Mouse (Mus musculus): ENCODE data around the gene Gsdme. TPM values are rescaled to one million over a fixed set of nuclear protein-coding genes. Genes with fewer than 3 reads are reported as not detected.

Gene Gsdme
- total RNA-seq, 1 experiment from 2014 or later = 2.0 TPM

DNA sequence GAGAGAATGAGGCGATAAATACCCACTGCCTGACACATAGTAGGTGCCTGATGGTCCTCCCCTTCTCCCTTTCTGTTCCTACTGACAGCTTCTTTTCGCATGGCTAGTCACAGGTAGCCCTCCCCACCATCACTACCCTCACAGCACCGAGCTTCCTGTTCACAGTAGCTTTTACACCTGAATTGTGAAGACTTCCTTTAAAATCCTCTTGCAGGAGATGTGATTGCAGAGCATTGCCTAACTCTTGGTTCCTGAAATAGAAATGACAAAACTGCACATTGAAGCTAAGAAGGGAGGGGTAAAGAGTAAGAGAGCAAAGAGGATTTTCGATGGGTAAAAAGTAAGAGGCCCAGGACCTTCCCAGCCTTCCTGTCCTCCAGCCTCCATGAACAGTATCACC lies 18.7 kb downstream of the Gsdme start:
- DNase-seq = no peak

DNA sequence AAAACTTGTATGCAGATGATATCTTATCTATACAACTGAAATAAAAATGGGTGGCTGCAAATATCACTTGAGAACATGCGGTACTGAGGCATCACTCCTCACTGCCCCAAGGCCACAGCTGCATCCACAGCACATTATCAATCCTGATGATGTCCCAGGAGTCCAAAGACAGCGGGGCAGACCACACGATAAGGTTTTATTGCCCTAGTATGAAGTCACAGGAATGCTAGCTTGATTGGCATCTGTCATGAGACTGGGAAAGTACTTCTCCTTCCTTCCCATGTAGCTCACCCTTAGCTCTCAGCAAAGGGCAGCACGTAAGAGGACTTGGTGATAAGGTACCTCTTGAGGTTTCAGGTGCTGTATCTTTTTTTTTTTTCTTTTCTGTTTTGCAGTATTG lies 19.5 kb downstream of the Gsdme start:
- no peak for DNase-seq

DNA sequence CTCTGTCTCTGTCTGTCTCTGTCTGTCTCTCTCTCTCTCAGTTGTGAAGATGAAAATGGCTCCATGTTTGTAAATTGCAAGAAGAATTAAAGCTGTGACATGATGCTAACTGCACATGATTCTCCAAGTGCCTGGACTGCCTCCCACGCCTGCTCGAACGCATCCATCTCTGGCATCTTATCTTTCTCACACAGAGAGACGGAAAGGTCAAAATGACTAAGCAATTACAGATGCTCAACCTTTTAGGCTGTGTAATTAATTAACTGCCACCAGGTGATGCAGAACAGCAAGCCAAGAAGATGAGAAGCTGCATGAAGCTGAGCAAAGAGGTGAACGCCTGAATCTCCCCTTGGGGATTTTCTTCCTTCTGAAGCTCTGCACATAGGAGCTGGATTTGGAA lies 23.2 kb downstream of the Gsdme start:
- DNase-seq = no peak

DNA sequence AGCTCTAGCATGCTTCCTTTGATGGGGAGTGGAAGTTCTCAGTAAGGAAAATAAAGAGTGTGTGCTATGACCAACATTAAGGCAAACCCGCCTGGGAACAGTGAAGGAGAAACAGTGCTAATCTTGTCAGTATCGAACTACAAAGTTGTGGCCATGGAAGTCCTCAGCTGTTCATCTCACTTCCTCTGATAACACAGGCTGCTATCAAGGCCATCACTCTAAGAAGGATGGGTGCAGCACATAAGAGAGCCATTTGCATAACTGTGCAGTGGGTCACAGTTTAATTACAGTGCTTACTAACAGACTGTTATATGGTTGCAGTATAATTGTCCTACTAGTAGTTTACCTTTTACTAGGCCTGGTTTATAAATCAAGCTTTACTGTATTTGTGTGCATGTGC lies 23.8 kb downstream of the Gsdme start:
- no peak for DNase-seq

DNA sequence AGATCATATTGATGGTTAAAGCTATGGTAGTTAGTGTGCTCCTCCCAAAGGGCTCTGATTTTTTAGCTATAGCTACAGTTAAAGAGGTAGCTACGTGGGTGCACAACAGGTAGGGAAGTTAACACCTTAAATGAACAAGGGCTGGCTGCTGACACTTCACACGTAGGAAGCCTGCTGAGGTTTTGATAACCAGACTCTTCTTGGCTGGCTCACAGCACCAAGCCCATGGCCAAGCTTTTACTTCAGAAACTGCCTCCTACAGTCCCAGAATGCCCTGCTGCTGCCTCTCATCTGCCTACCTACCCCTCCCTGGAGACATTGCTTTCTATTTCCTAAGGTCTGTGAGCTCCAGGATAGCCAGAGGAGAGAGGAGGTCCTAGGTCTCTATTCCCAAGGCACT lies 25.7 kb downstream of the Gsdme start:
- no peak for DNase-seq

DNA sequence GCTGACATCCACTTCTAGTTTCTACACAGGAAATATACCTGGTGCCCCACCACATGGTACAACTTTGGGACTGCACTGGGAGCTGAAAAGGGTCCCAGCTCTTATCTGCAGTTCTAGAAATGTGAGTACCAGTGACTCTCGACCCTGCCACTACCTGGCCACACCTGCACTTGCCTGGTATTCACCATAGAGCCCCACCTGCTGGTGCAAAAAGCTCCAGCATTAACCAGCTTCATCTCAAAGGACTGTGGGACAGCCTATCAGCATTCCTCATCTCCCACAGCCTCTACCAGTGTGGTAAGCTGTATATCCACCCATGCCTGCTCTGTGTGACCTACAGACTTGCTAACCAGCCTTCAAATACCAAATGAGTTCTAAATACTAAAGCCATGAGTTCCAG lies 30.7 kb downstream of the Gsdme start:
- no peak for DNase-seq

DNA sequence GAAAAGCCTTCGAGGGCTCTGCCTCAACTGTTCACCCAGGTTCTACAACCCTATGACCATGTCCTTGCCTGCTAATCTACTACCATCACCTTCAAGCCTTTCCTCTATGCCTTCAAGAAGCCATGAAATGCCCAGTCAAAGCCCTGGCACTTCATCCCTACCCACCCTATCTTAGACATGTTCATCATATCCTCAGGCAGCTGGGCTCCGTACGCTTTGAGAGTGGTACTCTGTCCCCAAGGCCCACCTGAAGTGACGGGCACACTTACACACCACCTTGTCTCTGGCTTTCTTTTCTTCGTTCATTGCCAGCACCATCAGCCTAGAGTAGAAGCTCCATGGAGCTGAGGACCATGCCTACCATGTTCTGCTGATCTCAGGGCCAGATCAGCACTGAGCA lies 32.4 kb downstream of the Gsdme start:
- DNase-seq = no peak

DNA sequence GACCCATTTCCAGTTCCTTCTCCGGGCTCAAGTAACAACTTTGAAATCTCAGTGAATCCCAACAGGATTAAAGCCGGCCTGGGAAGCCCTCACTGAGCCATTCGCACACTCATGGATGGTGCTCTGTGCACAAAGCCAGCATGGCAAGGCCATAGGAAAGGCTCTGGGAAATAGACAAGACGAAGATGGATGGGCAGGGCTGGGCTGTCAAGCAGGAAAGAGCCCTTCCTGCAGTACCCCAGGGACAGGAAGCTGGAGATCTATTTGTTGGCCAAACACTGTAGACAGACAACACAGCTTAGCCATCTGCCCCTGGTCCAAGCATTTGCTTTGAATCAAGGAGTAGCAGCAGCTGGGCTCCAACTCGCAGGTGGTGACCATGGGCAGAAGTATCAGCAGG lies 35.5 kb downstream of the Gsdme start:
- DNase-seq = no peak

DNA sequence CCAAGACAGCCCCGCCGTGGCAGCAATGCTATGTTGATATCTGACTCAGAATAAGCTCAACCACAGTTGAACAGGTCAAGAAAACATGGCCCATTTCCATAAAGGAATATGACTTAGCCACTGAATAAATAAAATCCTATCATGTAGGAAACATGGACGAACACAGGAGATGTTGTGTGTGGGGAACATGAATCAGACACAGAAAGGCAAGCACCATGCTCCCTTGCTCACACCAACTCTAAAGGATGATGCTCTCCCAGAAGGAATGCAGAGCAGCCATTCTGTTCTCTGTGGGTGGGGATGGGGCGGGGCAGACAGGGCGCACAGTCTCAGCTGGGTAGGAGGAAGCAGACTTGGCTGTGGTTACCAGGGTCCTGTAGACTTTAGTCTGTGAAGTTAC lies 38.4 kb downstream of the Gsdme start:
- DNase-seq = no peak

DNA sequence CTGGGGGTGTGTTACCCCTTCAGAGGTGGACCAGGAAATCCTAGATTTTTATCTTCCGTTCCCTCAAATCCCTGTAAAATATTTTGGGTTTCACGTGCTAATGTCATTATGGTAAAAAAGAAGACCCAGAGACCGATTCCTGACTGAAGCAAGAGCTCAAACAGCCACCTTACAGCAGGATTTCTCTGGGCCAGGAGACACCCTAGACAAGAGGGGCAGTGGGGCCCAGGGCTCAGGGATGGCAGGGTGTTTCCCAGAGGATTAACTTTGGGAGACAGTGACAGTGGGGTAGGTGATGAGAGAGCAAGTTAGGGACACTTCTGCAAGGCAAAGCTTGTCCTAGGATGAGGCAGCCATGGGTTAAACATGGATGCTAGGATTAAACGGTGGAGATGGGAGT lies 40.1 kb downstream of the Gsdme start:
- no peak for DNase-seq

DNA sequence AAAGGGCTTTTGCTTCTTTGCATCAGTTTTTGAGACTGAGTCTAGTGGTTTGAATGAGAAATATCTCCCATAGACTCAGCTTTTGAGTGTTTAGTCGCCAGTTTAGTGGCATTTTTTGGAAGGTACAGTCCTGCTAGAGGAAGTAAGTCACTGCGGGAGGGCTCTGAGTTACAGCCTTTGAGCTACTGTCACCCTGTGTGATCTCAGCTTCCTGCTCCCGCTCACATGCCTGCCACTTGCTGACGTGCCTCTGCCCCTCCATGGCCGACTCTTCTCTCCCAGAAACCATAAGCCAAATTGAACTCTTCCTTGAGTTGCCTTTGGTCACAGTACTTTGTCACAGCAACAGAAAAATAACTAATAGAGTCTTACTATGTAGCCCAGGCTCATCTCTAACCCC lies 40.7 kb downstream of the Gsdme start:
- DNase-seq = no peak

DNA sequence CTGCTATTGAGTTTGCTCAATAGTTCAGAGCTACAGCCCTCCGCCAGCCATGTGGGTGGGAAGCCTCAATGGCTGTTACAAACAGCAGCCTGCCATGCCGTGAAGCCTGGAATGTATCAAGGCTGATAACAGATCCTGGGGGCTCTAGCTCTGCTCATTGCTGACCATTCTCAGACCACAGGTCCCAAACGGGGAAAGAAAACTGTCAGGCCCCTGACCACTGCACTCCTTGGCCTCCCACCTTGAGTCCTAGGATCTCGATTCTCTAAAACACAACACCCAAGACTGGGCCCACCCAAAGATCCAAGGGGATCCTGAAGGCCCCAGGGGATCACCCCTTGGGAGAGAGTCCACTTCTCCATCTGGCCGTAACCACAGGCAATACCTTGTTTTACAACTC lies 41.3 kb downstream of the Gsdme start:
- no peak for DNase-seq

DNA sequence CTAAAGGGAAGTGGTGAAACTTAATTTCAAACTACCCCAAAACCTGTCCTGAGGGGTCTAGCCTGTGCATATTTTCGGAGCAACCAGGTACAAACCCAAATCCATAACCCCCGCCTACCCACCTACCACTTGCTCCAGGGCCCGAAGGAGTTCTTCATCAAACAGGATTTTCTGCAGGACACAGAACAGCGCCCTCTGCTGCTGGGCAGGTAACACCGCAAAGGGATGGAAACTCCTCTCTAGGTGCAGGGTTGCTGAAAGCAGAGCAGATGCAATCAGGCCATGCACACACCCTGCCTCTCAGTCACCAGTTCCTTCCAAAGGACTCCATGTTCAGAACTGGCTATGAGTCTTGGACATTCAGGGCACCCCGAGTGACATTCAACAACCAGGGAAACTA lies 42.8 kb downstream of the Gsdme start:
- DNase-seq = peak; percentile 57

DNA sequence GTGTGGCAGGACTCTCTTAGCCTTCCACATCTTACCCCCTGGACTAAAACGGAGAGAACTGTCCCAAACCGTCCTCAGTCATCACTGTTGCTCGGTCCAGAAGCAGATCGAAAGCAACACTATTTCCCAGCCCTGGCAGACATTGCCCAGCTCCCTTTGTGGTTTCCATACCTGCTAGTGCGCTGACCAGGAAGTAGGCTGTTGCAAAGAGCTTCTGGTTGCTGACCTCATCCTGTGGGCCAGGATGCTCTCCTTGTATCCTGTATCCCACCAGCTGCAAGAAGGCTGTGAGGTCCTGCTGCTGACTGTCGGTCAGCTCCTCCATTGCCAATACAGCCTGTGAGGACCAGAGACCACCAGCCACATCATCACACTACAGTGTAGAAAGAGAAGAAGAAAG lies 44.6 kb downstream of the Gsdme start:
- DNase-seq = no peak

DNA sequence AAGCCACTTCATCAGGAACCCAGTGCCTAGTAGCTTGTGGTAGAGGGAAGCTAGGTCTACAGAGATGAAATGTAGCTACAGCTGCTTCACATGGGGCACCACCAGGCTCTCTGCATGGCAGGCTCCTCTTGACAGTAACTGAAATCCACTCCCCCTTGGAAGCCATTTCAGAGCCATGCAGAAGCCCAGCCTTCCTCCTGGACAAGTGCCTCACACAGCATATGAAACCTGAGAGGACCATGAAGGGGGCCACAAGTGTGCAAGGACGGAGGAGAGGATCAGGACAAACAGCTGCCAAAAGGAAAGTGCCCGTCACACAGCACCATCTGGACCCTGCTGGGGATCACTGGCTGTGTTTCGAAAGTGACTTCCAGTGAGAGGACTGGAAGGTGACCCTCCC lies 45.0 kb downstream of the Gsdme start:
- no peak for DNase-seq

DNA sequence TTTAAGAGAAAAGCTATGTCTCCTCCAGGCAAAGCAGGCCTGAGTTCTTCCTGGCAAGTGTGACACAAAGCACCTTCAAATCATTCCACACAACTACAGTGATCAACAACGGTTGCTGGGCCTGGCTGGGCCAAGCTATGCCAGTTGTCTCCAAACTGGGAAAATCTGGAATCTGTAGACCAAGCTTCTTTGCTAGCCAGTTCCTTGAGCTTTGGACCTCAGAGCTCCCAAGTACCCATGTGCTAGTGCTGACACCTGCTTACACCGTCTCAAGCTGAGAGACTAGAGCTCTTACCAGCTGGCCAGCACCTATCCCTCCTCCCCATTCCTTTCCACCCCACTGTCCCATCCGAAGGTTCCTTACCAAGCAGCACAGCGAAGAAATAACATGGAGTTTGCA lies 47.7 kb downstream of the Gsdme start:
- no peak for DNase-seq

DNA sequence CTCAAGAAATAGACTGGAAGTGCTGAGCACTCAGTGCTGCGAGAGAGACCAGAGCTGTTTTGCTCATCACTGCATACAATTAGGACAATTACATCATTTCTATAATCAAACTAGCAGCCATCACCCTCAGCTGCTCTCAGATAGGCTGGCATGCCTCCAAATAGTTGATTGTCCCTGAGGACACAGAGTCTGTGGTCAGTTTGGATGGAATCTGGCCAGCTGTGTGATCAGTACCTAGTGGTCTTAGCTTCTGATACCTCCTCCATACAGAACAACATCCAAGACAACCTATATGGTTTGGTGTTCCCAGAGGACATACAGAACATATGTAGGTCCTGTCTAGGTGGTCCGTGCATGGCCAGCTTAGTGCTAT lies 48.3 kb downstream of the Gsdme start:
- no peak for DNase-seq

DNA sequence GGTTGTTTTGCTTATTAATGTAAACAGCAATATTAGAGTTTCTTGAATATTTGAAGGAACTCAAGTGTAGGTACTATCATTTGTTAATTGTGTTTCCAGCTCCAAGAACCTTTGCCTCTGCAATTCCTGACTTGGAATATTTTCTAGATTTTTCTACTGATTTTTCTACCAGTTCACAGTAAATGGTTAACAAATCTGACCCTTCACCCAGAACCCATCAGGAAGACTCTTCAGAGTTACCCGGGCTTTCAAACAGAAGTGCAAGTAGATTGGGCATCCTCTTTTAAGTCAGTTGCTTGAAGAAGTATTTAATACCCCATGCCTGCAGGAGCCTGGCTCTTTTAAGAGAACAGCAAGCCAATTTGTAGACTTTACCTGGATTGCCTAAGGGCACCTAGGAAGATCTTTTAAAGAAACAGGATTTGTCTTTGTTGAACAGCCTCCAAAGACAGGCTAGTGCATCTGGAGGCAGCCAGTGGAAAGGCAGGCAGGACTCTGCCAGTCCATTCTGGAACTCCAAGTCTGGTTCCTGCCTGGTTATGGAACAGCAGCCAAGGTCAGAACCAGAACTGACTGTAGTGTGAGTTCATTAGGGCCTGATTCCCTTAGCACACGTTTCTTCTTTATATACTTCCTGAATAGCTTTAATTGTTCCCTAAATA lies 48.8 kb downstream of the Gsdme start:
- DNase-seq = no peak

DNA sequence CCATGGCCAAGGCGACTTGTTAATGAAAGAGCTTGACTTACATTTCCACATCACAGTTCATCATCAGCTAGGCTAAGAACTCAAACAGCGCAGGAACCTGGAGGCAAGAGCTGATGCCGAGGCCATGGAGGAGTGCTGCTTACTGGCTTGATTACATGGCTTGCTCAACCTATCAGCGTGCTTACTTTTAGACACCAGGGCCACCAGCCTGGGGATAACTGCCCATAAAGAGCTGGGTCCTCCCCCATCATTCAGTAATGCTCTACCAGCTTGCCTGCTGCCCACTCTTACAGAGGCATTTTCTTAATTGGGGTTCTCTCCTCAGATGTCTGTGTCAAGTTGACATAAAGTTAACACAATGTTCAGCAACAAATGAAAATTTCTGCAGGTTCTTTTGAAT lies 58.6 kb downstream of the Gsdme start:
- no peak for DNase-seq

DNA sequence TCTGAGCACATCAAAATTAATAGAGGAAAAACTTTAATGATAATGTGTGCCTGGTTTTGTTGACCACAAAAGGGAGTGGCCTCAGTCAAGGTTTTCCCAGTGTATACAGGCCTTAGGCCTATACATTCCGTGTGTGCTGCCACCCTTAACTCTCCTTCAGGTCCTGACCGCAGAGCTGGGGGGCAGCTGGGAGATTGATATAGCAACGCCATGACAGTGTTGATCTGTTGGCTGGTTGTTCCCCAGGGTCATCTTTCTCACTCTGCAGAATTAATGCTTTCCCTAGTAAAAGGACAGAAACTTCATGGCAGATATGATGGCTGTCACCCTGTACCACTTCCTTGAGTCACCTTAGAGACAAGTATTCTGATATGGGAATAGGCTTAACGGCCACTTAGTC lies 59.3 kb downstream of the Gsdme start:
- DNase-seq = no peak

DNA sequence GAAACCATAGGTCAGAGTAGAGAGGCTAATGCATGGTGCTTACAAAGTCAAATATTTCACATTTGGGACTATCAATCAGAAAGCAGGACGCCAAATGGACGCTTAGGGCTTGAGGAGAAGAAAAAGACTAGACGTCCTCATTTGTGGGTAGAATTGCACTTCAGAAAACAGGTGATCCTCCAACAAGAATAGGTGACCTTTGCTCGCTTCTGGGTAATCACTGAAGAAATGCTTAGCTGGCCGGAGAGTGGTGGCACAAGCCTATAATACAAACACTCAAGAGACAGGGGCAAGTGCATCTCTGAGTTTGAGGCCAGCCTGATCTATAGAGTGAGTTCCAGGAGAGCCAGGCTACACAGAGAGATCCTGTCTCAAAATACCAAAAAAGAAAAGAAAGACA lies 69.8 kb downstream of the Gsdme start:
- no peak for DNase-seq

DNA sequence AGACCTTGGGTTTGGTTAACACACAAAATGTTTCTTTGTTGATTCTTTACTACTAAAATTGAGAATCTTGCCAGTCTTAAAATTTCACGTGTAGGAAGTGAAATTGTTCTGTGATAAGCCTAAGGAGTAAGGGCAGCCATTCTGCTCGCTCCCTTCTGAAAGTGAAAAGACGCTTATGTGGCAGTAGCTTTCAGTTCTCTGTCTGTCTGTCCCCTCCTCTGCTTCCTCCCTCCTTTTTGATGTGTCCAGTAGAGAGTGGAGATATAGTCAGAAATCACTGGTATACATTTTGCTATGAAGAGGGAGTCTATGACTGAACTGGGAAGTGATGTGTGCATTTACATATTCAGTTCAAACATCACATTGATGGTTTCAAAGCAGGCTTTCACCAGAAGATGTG lies 70.8 kb downstream of the Gsdme start:
- DNase-seq = no peak

DNA sequence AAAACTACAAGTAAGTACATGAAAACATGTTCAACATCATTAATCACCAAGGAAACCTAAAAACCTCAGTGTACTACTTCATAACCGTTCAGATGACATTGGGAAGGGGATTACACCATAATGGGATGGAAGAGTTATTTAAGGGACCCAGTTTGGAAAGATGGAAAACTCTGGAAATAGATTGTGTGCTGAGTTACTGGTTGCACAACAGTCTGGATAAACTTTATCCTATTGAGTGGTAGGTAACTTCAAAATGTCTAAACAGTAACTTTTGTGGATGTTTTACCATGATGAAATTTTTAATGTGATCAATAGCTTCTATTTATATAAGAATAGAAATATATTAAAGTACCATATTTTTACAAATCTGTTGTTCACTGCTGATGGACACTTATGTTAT lies 71.5 kb downstream of the Gsdme start:
- no peak for DNase-seq

DNA sequence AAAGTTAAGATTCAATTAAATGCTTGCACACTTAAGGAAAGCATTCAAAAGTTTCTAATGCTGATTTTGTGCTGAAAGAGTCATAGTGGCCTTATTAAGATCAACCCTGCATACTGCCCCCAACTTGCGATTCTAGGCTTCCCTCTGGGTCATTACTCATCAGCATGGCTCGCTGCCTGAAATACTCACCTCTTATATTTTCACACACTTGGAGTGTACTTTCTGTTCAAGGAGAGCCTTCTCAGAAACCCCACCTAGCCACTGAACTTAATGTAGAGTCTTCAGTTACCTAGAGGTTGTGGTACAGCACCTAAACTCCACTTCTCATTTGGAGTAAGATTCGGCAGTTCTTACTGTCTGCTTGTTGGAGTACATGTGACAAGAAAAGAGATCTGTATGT lies 72.1 kb downstream of the Gsdme start:
- no peak for DNase-seq

DNA sequence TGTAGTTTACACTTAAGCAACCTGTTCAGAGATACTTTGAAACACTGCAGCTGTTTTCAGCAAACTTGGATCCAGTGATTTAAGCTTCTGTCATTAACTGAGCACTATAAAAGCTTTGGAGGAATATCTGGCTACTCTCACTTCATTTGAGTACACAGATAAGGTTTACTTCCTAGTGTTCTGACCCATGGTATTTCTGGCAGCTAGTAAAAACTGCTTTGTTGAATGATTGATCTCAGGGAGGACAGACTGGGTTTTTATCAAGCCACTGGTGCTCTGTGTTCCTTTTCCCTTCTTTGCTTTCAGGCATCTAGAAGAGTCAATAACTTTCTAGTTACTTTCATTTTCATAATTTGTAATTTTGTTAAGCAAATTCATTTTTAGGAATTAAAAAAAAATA lies 74.3 kb downstream of the Gsdme start:
- no peak for DNase-seq
